Mouse (Mus musculus) CH12.LX (cell line): ENCODE results near the gene Arfip1. TPM values are rescaled to one million over a fixed set of nuclear protein-coding genes. Genes with fewer than 3 reads are reported as not detected.

Experiments
- DNase-seq: peaks from one replicate; pipeline ENCODE4 v3.0.0-alpha.2; 2013; ENCODE audit errors: extremely low read depth
- H3K27ac ChIP-seq: 2 replicates; pipeline ENCODE4 v1.5.1; 2012; ENCODE audit warnings: low read depth, mild to moderate bottlenecking, control low read depth, moderate library complexity; ENCODE audit not compliant: insufficient read depth
- H3K27me3 ChIP-seq: replicated peaks from 2 replicates; pipeline ENCODE3; 2012; ENCODE audit warnings: inconsistent platforms
- H3K36me3 ChIP-seq, 2 experiments: replicated peaks in 1 of 2; 2 replicates each; pipeline versions ENCODE3 to v1.6.1; 2012; ENCODE audit warnings: inconsistent platforms in 1 of 2, low read length in 1 of 2, mild to moderate bottlenecking in 1 of 2, mixed read lengths in 1 of 2, moderate library complexity in 1 of 2; ENCODE audit not compliant: control insufficient read depth in 1 of 2, insufficient read depth in 1 of 2
- H3K4me1 ChIP-seq, 2 experiments: 2 replicates each; pipeline ENCODE4 v1.6.1; 2012; ENCODE audit warnings: inconsistent platforms in 1 of 2, moderate library complexity in 1 of 2; ENCODE audit not compliant: insufficient read depth in 2 of 2, control insufficient read depth in 1 of 2
- H3K4me2 ChIP-seq: 2 replicates; pipeline ENCODE4 v1.6.1; 2012; ENCODE audit warnings: low read depth, mild to moderate bottlenecking, control low read depth; ENCODE audit not compliant: poor library complexity, insufficient read depth, severe bottlenecking
- H3K4me3 ChIP-seq, 3 experiments: fragments of 150-350 bp in 1 of 3; sonication (generic) in 1 of 3; replicated peaks in 1 of 3; 2 replicates each; pipeline versions ENCODE3 to v1.5.1; 2011 to 2012; ENCODE audit warnings: low read depth in 2 of 3, low read length in 2 of 3, mild to moderate bottlenecking in 2 of 3, moderate library complexity in 2 of 3, control low read depth in 1 of 3, improper control_type of control experiment in 1 of 3, inconsistent platforms in 1 of 3, mixed read lengths in 1 of 3; ENCODE audit not compliant: poor library complexity in 1 of 3
- H3K79me2 ChIP-seq: replicated peaks from 2 replicates; pipeline ENCODE4 v1.6.1; 2012; ENCODE audit warnings: mild to moderate bottlenecking, moderate library complexity; ENCODE audit not compliant: control insufficient read depth, poor library complexity, insufficient read depth, severe bottlenecking; ENCODE audit errors: extremely low read depth
- H3K9ac ChIP-seq: 2 replicates; pipeline ENCODE4 v1.6.1; 2012; ENCODE audit warnings: low read depth, mild to moderate bottlenecking, control low read depth, moderate library complexity; ENCODE audit not compliant: insufficient read depth
- H3K9me3 ChIP-seq: replicated peaks from 2 replicates; pipeline ENCODE3; 2012; ENCODE audit warnings: low read length, inconsistent platforms, mixed read lengths
- BHLHE40 ChIP-seq: IDR thresholded peaks from 2 replicates; pipeline ENCODE4 v1.6.1; 2011; ENCODE audit warnings: mild to moderate bottlenecking, low read depth, low read length, improper control_type of control experiment
- CTCF ChIP-seq, 2 experiments: IDR thresholded peaks in 1 of 2; conservative IDR thresholded peaks in 1 of 2; 2 replicates each; pipeline ENCODE4 v1.5.1; 2011 to 2012; ENCODE audit warnings: low read depth in 2 of 2, low read length in 2 of 2, improper control_type of control experiment in 1 of 2, inconsistent platforms in 1 of 2, mild to moderate bottlenecking in 1 of 2, moderate library complexity in 1 of 2
- E2F4 ChIP-seq: IDR thresholded peaks from 2 replicates; pipeline ENCODE4 v1.6.1; 2011; ENCODE audit warnings: low read depth, low read length, improper control_type of control experiment; ENCODE audit not compliant: insufficient replicate concordance
- EP300 ChIP-seq: IDR thresholded peaks from 2 replicates; pipeline ENCODE4 v1.6.1; 2011; ENCODE audit warnings: low read length, improper control_type of control experiment
- ETS1 ChIP-seq: conservative IDR thresholded peaks from 2 replicates; pipeline ENCODE4 v1.6.1; 2012; ENCODE audit warnings: low read depth, mild to moderate bottlenecking, inconsistent platforms, low read length, improper control_type of control experiment, moderate library complexity
- GABPA ChIP-seq: IDR thresholded peaks from 2 replicates; pipeline ENCODE4 v1.6.1; 2012; ENCODE audit warnings: low read depth, low read length, improper control_type of control experiment, inconsistent platforms; ENCODE audit not compliant: insufficient replicate concordance
- HCFC1 ChIP-seq: IDR thresholded peaks from 2 replicates; pipeline ENCODE4 v1.6.1; 2012; ENCODE audit warnings: low read depth, mild to moderate bottlenecking, inconsistent platforms, low read length, improper control_type of control experiment
- JUN ChIP-seq: IDR thresholded peaks from 2 replicates; pipeline ENCODE4 v1.6.1; 2011; ENCODE audit warnings: low read depth, mild to moderate bottlenecking, low read length, improper control_type of control experiment, moderate library complexity; ENCODE audit not compliant: insufficient read depth
- JUND ChIP-seq: conservative IDR thresholded peaks from 2 replicates; pipeline ENCODE4 v1.6.1; 2011; ENCODE audit warnings: low read depth, low read length, improper control_type of control experiment
- KAT2A ChIP-seq: IDR thresholded peaks from 2 replicates; pipeline ENCODE4 v1.6.1; 2012; ENCODE audit warnings: low read length, improper control_type of control experiment, inconsistent platforms; ENCODE audit not compliant: insufficient replicate concordance
- MXI1 ChIP-seq: IDR thresholded peaks from 2 replicates; pipeline ENCODE4 v1.6.1; 2011; ENCODE audit warnings: mild to moderate bottlenecking, low read depth, low read length, improper control_type of control experiment
- MYC ChIP-seq: IDR thresholded peaks from 2 replicates; pipeline ENCODE4 v1.6.1; 2011; ENCODE audit warnings: low read depth, mild to moderate bottlenecking, improper control_type of control experiment, low read length
- NELFE ChIP-seq: IDR thresholded peaks from 2 replicates; pipeline ENCODE4 v1.6.1; 2011; ENCODE audit warnings: low read depth, low read length, improper control_type of control experiment
- NRF1 ChIP-seq: IDR thresholded peaks from 2 replicates; pipeline ENCODE4 v1.6.1; 2014; ENCODE audit warnings: low read depth, mild to moderate bottlenecking, inconsistent platforms, low read length, improper control_type of control experiment, moderate library complexity
- PAX5 ChIP-seq: IDR thresholded peaks from 2 replicates; pipeline ENCODE4 v1.6.1; 2012; ENCODE audit warnings: low read length, inconsistent platforms, mixed read lengths
- POLR2A ChIP-seq: IDR thresholded peaks from 2 replicates; pipeline ENCODE4 v1.6.1; 2011; ENCODE audit warnings: low read depth, mild to moderate bottlenecking, improper control_type of control experiment, low read length
- RAD21 ChIP-seq: IDR thresholded peaks from 2 replicates; pipeline ENCODE4 v1.6.1; 2011; ENCODE audit warnings: low read depth, mild to moderate bottlenecking, low read length, improper control_type of control experiment, moderate library complexity
- RCOR1 ChIP-seq: conservative IDR thresholded peaks from 2 replicates; pipeline ENCODE4 v1.6.1; 2012; ENCODE audit warnings: low read depth, mild to moderate bottlenecking, inconsistent platforms, low read length, improper control_type of control experiment
- SIN3A ChIP-seq: IDR thresholded peaks from 2 replicates; pipeline ENCODE4 v1.6.1; 2012; ENCODE audit warnings: low read length, improper control_type of control experiment, inconsistent platforms
- TBP ChIP-seq: conservative IDR thresholded peaks from 2 replicates; pipeline ENCODE4 v1.6.1; 2011; ENCODE audit warnings: low read depth, low read length, improper control_type of control experiment
- TCF12 ChIP-seq: IDR thresholded peaks from 2 replicates; pipeline ENCODE4 v1.6.1; 2014; ENCODE audit warnings: low read depth, mild to moderate bottlenecking, inconsistent platforms, low read length, improper control_type of control experiment
- USF1 ChIP-seq: IDR thresholded peaks from 2 replicates; pipeline ENCODE4 v1.6.1; 2014; ENCODE audit warnings: low read depth, mild to moderate bottlenecking, inconsistent platforms, low read length, improper control_type of control experiment
- USF2 ChIP-seq: conservative IDR thresholded peaks from 2 replicates; pipeline ENCODE4 v1.6.1; 2011; ENCODE audit warnings: low read depth, low read length, improper control_type of control experiment
- ZKSCAN1 ChIP-seq: IDR thresholded peaks from 2 replicates; pipeline ENCODE4 v1.6.1; 2012; ENCODE audit warnings: low read depth, inconsistent platforms, low read length, improper control_type of control experiment, borderline replicate concordance
- ZNF384 ChIP-seq: IDR thresholded peaks from 2 replicates; pipeline ENCODE4 v1.6.1; 2012; ENCODE audit warnings: low read depth, low read length, improper control_type of control experiment, inconsistent platforms
- dilution Hi-C: fragments of 300-500 bp; cut with MboI; formaldehyde crosslinking; loops from 2 replicates; pipeline ENCODE4 v1.14.3; 2020; ENCODE audit warnings: low sequenced_read_pairs; ENCODE audit not compliant: extremely low pct_unique_long_range_greater_than_20kb, extremely low pct_ligation_motif_present
- in situ Hi-C: fragments of 300-500 bp; cut with MboI; formaldehyde crosslinking; loops from 3 replicates; pipeline ENCODE4 v1.14.3; 2019; ENCODE audit warnings: low sequenced_read_pairs, low pct_ligation_motif_present, low pct_unique_long_range_greater_than_20kb, mixed read lengths
- polyA plus RNA-seq: library from polyadenylated mRNA; unstranded; fragments of >175 nt; gene quantifications from 2 replicates; pipeline ENCODE4 v1.2.1, GENCODE M21; 2012; ENCODE audit warnings: low read depth; ENCODE audit not compliant: insufficient read length
- total RNA-seq, 2 experiments: library from RNA; depleted of rRNA; stranded (reverse); fragments of 300-350 nt in 1 of 2; fragments of >200 nt in 1 of 2; gene quantifications; 2 replicates each; pipeline ENCODE4 v1.2.3; 2012 to 2014

Gene Arfip1
- total and polyA plus RNA-seq, 3 experiments = 29.6 to 66.5 (median 36.8) TPM

DNA sequence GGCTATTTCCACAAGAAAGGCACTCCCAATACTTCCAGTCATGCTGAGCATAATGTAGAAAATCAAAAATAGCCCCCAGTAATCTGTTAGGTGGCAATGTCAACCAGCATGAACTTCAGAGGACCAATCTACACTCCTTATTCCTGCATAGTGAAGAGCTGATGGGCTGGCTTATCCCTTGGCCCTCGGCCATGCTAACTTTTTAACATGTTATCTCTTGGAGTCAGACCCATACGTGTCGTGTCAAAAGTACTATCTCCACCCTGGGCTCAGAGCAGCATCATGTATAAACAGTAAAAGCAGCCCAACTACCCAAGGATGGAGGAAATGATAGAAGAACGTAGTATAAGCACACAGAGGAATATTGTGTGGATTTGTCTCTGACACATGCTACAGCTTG is 111.3 kb downstream of the Arfip1 start:
- H3K9ac ChIP-seq = no peak overlapping the region
- no peaks in the 10 kb centered on the region for H3K36me3 ChIP-seq
- no peaks in the 10 kb centered on the region for H3K4me1 ChIP-seq
- no peak for TF ChIP-seq JUN
- TF ChIP-seq NELFE = no peak
- no peak for TF ChIP-seq MYC
- TF ChIP-seq TBP = no peak
- no peak for TF ChIP-seq NRF1
- TF ChIP-seq, all 38 proteins: peak for 0
- in situ Hi-C loops = no loop called here
- H3K4me3 ChIP-seq = no peak overlapping the region
- no peaks in the 10 kb centered on the region for H3K27me3 ChIP-seq
- no peak overlapping the region for H3K4me2 ChIP-seq
- H3K79me2 ChIP-seq = no peaks in the 10 kb centered on the region
- no peaks in the 10 kb centered on the region for H3K9me3 ChIP-seq
- no peak for DNase-seq
- H3K27ac ChIP-seq = no peak overlapping the region
- dilution Hi-C loops = no loop called here

- in situ Hi-C loops (no loop called here), dilution Hi-C loops (no loop called here)
- TF ChIP-seq HCFC1 (no peak), RAD21 (no peak), TCF12 (no peak), POLR2A (no peak), ZKSCAN1 (no peak), RCOR1 (no peak), BHLHE40 (no peak)
- Histone ChIP-seq H3K79me2 (no peaks in the 10 kb centered on the region), H3K4me1 (no peaks in the 10 kb centered on the region), H3K4me3 (no peak overlapping the region), H3K9me3 (no peaks in the 10 kb centered on the region), H3K36me3 (no peaks in the 10 kb centered on the region), H3K27ac (no peak overlapping the region), H3K4me2 (no peak overlapping the region), H3K9ac (no peak overlapping the region), H3K27me3 (no peaks in the 10 kb centered on the region)
- DNase-seq = no peak
Measured at GRCm38 (mm10) chr3:84468111-84468453, 114.3 kb downstream of the Arfip1 start.

DNA sequence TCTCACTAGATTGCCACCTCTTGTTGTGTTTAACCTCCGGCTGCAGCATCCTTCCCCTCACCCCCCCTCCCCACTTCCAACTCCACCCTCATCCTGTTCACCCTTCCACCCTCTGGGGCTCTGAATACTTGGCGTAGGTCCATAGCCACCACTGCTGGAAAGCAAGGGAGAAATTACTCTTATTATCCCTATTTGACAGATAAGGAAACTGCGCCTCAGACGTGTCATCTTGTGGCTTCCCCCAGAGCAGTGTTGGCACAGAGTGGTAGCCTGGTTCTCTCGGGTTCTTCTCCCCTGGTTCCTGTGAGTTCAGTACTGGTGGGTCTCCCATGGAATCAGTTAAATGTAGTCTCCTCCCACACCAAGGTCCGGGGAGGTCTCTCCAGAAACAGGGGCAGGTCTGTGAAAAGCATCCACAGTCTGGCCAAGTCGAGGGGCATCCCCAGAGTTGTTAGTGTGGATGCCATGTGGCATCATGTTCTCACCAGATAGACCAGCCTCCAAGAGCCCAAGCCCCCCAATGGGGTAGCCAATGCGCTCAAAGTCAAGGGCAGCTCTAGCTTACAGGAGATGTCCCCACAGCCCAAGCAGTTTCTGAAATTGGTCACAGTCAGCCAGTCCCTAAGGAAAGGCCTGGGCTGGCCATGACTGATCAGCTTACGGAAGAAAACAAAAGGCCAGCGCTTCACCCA is 114.9 kb downstream of the Arfip1 start:
- Histone ChIP-seq H3K9ac (no peak overlapping the region), H3K27ac (no peak overlapping the region)
- DNase-seq = no peak

More for the DNA sequence above, 114.9 kb downstream of the Arfip1 start:
- H3K4me3 ChIP-seq = no peak overlapping the region
- TF ChIP-seq ZKSCAN1 = no peak
- no peak for TF ChIP-seq USF2
- no peak for TF ChIP-seq ZNF384
- no peak for TF ChIP-seq JUND
- no peak for TF ChIP-seq GABPA
- TF ChIP-seq SIN3A = no peak
- TF ChIP-seq PAX5 = no peak
- TF ChIP-seq USF1 = no peak
- TF ChIP-seq CTCF (conservative IDR thresholded peaks at IDR 0.05 in 1 of 2, IDR thresholded peaks at IDR 0.05 in 1 of 2; ENCODE audit: low read depth in 2 of 2, low read length in 2 of 2) = no peak
- no peak for TF ChIP-seq NRF1
- no peak for TF ChIP-seq ETS1
- TF ChIP-seq EP300 = no peak
- no peak for TF ChIP-seq E2F4
- TF ChIP-seq KAT2A = no peak
- TF ChIP-seq RAD21 = no peak
- TF ChIP-seq MXI1 = no peak
- H3K36me3 ChIP-seq = no peaks in the 10 kb centered on the region
- H3K4me2 ChIP-seq = no peak overlapping the region
- H3K9me3 ChIP-seq = no peaks in the 10 kb centered on the region
- in situ Hi-C loops (no loop called here), dilution Hi-C loops (no loop called here)
- H3K4me1 ChIP-seq = no peaks in the 10 kb centered on the region
- no peaks in the 10 kb centered on the region for H3K79me2 ChIP-seq
- no peaks in the 10 kb centered on the region for H3K27me3 ChIP-seq
